Mouse (Mus musculus): ENCODE measurements around the gene Ntm. TPM values are rescaled to one million over a fixed set of nuclear protein-coding genes. Genes with fewer than 3 reads are reported as not detected.

Ntm gene
- polyA plus RNA-seq, 1 experiment = not detected

- H3K36me3 ChIP-seq (ENCODE audit: control insufficient read depth, insufficient read depth) = no peaks in the 10 kb centered on the region
- H3K79me2 ChIP-seq (ENCODE audit: control insufficient read depth, insufficient read depth) = no peaks in the 10 kb centered on the region
- H3ac ChIP-seq (ENCODE audit: control insufficient read depth, insufficient read length, low read depth) = no peak overlapping the region
- no peaks in the 10 kb centered on the region for H3K27me3 ChIP-seq (ENCODE audit: control insufficient read depth, insufficient read depth, insufficient read length)
- no peak for TF ChIP-seq MAX (IDR thresholded peaks at IDR 0.05)
- no peak for TF ChIP-seq FOSL1 (IDR thresholded peaks at IDR 0.05; ENCODE audit: insufficient read depth, low read length, poor library complexity, severe bottlenecking)
- no peak for TF ChIP-seq USF1 (IDR thresholded peaks at IDR 0.05; ENCODE audit: low read depth)
- no peak for TF ChIP-seq MYOD1 (IDR thresholded peaks at IDR 0.05; ENCODE audit: control insufficient read depth, insufficient read length, low read depth)
- TF ChIP-seq CEBPB (IDR thresholded peaks at IDR 0.05; ENCODE audit: low read depth) = no peak
- no peak for TF ChIP-seq CTCF (IDR thresholded peaks at IDR 0.05; ENCODE audit: control insufficient read depth, insufficient read depth, insufficient read length)
- no peak for TF ChIP-seq MYOG (IDR thresholded peaks at IDR 0.05; ENCODE audit: control insufficient read depth, extremely low read depth, insufficient read length)
- no peaks in the 10 kb centered on the region for H3K79me3 ChIP-seq (ENCODE audit: low read depth)
- no peak overlapping the region for H3K4me3 ChIP-seq (ENCODE audit: insufficient read depth, poor library complexity, severe bottlenecking)
These were observed 191.7 kb downstream of the Ntm start for GRCm38 (mm10) chr9:29771071-29771785.

- Histone ChIP-seq H3K36me3 (ENCODE audit: control insufficient read depth, insufficient read depth) (no peaks in the 10 kb centered on the region), H3K27me3 (ENCODE audit: control insufficient read depth, insufficient read depth, insufficient read length) (no peaks in the 10 kb centered on the region), H3K79me2 (ENCODE audit: control insufficient read depth, insufficient read depth) (no peaks in the 10 kb centered on the region), H3K79me3 (ENCODE audit: low read depth) (no peaks in the 10 kb centered on the region), H3K4me3 (ENCODE audit: insufficient read depth, poor library complexity, severe bottlenecking) (no peak overlapping the region), H3ac (ENCODE audit: control insufficient read depth, insufficient read length, low read depth) (no peak overlapping the region)
- TF ChIP-seq FOSL1 (IDR thresholded peaks at IDR 0.05; ENCODE audit: insufficient read depth, low read length, poor library complexity, severe bottlenecking) (no peak), MYOG (IDR thresholded peaks at IDR 0.05; ENCODE audit: control insufficient read depth, extremely low read depth, insufficient read length) (no peak), USF1 (IDR thresholded peaks at IDR 0.05; ENCODE audit: low read depth) (no peak), CEBPB (IDR thresholded peaks at IDR 0.05; ENCODE audit: low read depth) (no peak), MYOD1 (IDR thresholded peaks at IDR 0.05; ENCODE audit: control insufficient read depth, insufficient read length, low read depth) (no peak), MAX (IDR thresholded peaks at IDR 0.05) (no peak), CTCF (IDR thresholded peaks at IDR 0.05; ENCODE audit: control insufficient read depth, insufficient read depth, insufficient read length) (no peak)
These were observed 193.6 kb downstream of the Ntm start for GRCm38 (mm10) chr9:29769361-29769760.

GRCm38 (mm10) chr9:29765990-29766980 lies 196.7 kb downstream of the Ntm start:
- no peaks in the 10 kb centered on the region for H3K27me3 ChIP-seq (ENCODE audit: control insufficient read depth, insufficient read depth, insufficient read length)
- H3K79me3 ChIP-seq (ENCODE audit: low read depth) = no peaks in the 10 kb centered on the region
- H3K79me2 ChIP-seq (ENCODE audit: control insufficient read depth, insufficient read depth) = no peaks in the 10 kb centered on the region
- no peak for TF ChIP-seq MYOD1 (IDR thresholded peaks at IDR 0.05; ENCODE audit: control insufficient read depth, insufficient read length, low read depth)
- TF ChIP-seq FOSL1 (IDR thresholded peaks at IDR 0.05; ENCODE audit: insufficient read depth, low read length, poor library complexity, severe bottlenecking) = no peak
- no peak for TF ChIP-seq MYOG (IDR thresholded peaks at IDR 0.05; ENCODE audit: control insufficient read depth, extremely low read depth, insufficient read length)
- TF ChIP-seq CEBPB (IDR thresholded peaks at IDR 0.05; ENCODE audit: low read depth) = no peak
- no peak for TF ChIP-seq MAX (IDR thresholded peaks at IDR 0.05)
- no peak for TF ChIP-seq CTCF (IDR thresholded peaks at IDR 0.05; ENCODE audit: control insufficient read depth, insufficient read depth, insufficient read length)
- TF ChIP-seq USF1 (IDR thresholded peaks at IDR 0.05; ENCODE audit: low read depth) = no peak
- no peaks in the 10 kb centered on the region for H3K36me3 ChIP-seq (ENCODE audit: control insufficient read depth, insufficient read depth)
- H3K4me3 ChIP-seq (ENCODE audit: insufficient read depth, poor library complexity, severe bottlenecking) = no peak overlapping the region
- no peak overlapping the region for H3ac ChIP-seq (ENCODE audit: control insufficient read depth, insufficient read length, low read depth)

GRCm38 (mm10) chr9:29763338-29763737 lies 199.6 kb downstream of the Ntm start:
- Histone ChIP-seq H3K79me2 (ENCODE audit: control insufficient read depth, insufficient read depth) (no peaks in the 10 kb centered on the region), H3ac (ENCODE audit: control insufficient read depth, insufficient read length, low read depth) (no peak overlapping the region), H3K79me3 (ENCODE audit: low read depth) (no peaks in the 10 kb centered on the region), H3K27me3 (ENCODE audit: control insufficient read depth, insufficient read depth, insufficient read length) (no peaks in the 10 kb centered on the region), H3K36me3 (ENCODE audit: control insufficient read depth, insufficient read depth) (no peaks in the 10 kb centered on the region), H3K4me3 (ENCODE audit: insufficient read depth, poor library complexity, severe bottlenecking) (no peak overlapping the region)
- TF ChIP-seq FOSL1 (IDR thresholded peaks at IDR 0.05; ENCODE audit: insufficient read depth, low read length, poor library complexity, severe bottlenecking) (no peak), MYOD1 (IDR thresholded peaks at IDR 0.05; ENCODE audit: control insufficient read depth, insufficient read length, low read depth) (no peak), CTCF (IDR thresholded peaks at IDR 0.05; ENCODE audit: control insufficient read depth, insufficient read depth, insufficient read length) (no peak), CEBPB (IDR thresholded peaks at IDR 0.05; ENCODE audit: low read depth) (no peak), USF1 (IDR thresholded peaks at IDR 0.05; ENCODE audit: low read depth) (no peak), MAX (IDR thresholded peaks at IDR 0.05) (no peak), MYOG (IDR thresholded peaks at IDR 0.05; ENCODE audit: control insufficient read depth, extremely low read depth, insufficient read length) (no peak)

GRCm38 (mm10) chr9:29761952-29762586 lies 200.9 kb downstream of the Ntm start:
- Histone ChIP-seq H3K36me3 (ENCODE audit: control insufficient read depth, insufficient read depth) (no peaks in the 10 kb centered on the region), H3K79me3 (ENCODE audit: low read depth) (no peaks in the 10 kb centered on the region), H3K79me2 (ENCODE audit: control insufficient read depth, insufficient read depth) (no peaks in the 10 kb centered on the region), H3ac (ENCODE audit: control insufficient read depth, insufficient read length, low read depth) (no peak overlapping the region), H3K4me3 (ENCODE audit: insufficient read depth, poor library complexity, severe bottlenecking) (no peak overlapping the region), H3K27me3 (ENCODE audit: control insufficient read depth, insufficient read depth, insufficient read length) (no peaks in the 10 kb centered on the region)
- TF ChIP-seq MYOD1 (IDR thresholded peaks at IDR 0.05; ENCODE audit: control insufficient read depth, insufficient read length, low read depth) (no peak), MYOG (IDR thresholded peaks at IDR 0.05; ENCODE audit: control insufficient read depth, extremely low read depth, insufficient read length) (no peak), FOSL1 (IDR thresholded peaks at IDR 0.05; ENCODE audit: insufficient read depth, low read length, poor library complexity, severe bottlenecking) (no peak), MAX (IDR thresholded peaks at IDR 0.05) (no peak), CTCF (IDR thresholded peaks at IDR 0.05; ENCODE audit: control insufficient read depth, insufficient read depth, insufficient read length) (no peak), USF1 (IDR thresholded peaks at IDR 0.05; ENCODE audit: low read depth) (no peak)

All from C2C12 (cell line).